Mouse (Mus musculus) T-helper 2 cell (primary cell): ENCODE measurements around the gene Proser1.

Experiments
- in situ Hi-C: fragments of 300-600 bp; cut with MboI, MseI; formaldehyde crosslinking; loops from one replicate; pipeline ENCODE4 v1.15.1; 2025; ENCODE audit warnings: high pct_unique_total_duplicates

The Proser1 gene

DNA sequence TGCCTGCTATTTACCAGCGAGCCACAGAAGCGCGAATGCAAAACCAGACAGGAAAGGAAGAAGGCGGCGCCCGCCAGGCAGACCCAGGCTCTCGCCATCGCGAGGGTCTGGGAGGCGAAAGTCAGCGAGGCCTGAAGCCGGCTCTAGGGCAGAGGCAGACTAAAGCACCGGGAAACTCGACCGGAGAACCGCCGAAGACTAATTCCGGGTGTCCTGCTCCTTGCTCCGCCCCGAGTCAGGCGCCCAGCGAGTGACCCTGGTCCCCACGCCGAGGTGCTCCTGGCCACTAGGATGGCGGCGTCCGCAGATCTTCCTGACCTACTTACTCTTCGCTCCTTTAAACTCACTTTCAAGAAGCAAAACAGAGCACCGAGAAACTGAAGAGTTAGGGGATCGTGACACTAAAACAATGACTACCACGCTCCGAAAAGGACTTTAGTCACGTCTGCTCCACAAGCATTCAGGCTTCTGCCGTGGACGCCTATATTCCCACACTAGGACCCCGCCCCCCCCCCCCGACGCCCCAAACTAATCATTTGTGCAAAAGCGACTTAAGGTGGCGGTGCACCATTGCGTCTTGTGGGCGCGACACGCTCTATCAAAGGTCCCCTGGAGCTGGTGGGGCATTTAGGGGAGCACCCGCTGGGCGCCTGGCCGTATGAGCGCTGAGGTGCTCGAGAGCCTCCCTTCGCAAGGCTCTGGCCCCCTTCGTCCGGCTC, at the start of gene Proser1, which contains the start of gene Nhlrc3:
TSS of gene Proser1 (plus strand) at position 621 of the 719 bp plus-strand sequence.
TSS of gene Nhlrc3 (minus strand) at position 287 of the 719 bp plus-strand sequence.
- in situ Hi-C loops: loop anchor here (25.0 kb wide), 1 partner anchor 1226 kb away; no protein-coding TSS in a partner anchor

DNA sequence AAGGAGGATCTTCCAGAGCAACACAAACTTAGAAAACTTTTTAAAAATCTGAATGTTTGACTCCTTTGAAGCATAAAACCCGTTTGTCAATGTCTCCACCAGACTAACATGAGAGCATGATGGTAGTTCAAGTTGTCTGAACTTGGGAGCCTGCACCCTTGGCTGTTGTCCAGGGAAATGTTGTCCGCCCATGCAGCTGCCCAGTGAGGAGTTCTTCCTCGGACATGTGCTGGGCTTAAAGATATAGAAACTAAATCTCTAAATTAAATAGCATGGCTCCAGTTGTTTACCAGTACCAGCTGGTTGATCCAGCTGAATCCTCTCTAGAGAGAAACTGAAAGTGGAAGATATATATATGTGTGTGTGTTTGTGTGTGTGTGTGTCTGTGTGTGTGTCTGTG, 49.5 kb upstream of the Proser1 start:
- in situ Hi-C loops: no loop called here

- in situ Hi-C loops: no loop called here
Observed at GRCm38 (mm10) chr3:53416036-53416506, 47.4 kb upstream of the Proser1 start.

- in situ Hi-C loops: no loop called here
Observed at GRCm38 (mm10) chr3:53417701-53418100, 45.8 kb upstream of the Proser1 start.

GRCm38 (mm10) chr3:53421656-53422055, 41.8 kb upstream of the Proser1 start:
- in situ Hi-C loops: loop anchor here (10.0 kb wide), 1 partner anchor 1053 kb away; no protein-coding TSS in a partner anchor

DNA sequence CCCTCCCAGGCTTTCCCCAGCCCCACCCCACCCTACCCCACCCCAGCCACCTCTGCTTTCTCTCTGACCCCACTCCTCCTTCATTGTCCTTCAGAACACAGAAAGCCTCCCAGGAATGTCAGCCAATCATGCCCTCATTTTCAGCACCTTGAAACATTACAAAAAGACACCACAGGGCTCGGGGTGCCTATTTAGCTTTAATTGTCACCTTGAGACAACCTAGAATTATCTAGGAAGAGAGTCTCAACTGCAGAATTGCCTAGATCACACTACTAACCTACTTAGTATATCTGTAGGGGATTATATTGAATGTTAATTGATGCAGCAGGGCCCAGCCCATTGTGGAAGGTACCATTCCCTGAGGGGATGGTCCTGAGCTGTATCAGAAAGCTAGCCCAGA, 40.8 kb upstream of the Proser1 start:
- in situ Hi-C loops: loop anchor here (10.0 kb wide), 1 partner anchor 1052 kb away; no protein-coding TSS in a partner anchor

DNA sequence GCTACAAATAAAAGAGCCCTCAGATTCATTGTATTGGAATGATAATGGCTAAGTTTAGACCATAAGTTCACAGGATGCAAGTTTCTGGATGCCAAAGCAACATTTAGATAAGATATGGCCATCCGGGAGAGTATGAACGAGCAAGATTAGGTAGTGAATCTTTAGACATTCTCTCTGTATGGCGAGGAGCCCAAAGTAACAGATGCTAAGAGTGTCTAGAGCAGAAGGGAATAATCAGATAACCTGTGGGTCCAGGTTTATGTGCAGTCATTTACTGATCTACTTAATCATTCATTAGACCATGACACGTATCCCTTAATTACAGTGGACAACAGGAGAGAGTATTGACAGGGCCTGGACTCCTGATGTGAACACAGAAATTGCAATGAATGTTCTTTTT, 39.9 kb upstream of the Proser1 start:
- in situ Hi-C loops: loop anchor here (10.0 kb wide), 1 partner anchor 1051 kb away; no protein-coding TSS in a partner anchor

GRCm38 (mm10) chr3:53434610-53435009, 28.9 kb upstream of the Proser1 start:
- in situ Hi-C loops: no loop called here

DNA sequence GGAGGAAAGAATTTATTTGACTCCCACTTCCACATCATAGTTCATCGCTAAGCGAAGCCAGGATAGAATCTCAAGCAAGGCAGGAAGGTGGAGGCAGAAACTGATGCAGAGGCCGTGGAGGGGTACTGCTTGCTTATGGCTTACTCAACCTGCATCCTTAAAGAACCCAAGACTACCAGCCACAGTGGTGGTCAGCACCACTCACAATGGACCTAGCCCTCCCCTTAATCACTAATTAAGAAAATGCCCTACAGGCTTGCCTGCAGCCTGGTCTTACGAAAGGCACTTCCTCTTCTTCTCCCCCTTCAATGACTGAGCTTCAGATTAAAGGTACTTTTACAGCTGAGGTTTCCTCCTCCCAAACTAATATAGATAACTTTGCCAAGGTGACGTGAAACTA, 26.9 kb upstream of the Proser1 start:
- in situ Hi-C loops: no loop called here

GRCm38 (mm10) chr3:53445540-53445939, 17.9 kb upstream of the Proser1 start:
- in situ Hi-C loops: no loop called here

DNA sequence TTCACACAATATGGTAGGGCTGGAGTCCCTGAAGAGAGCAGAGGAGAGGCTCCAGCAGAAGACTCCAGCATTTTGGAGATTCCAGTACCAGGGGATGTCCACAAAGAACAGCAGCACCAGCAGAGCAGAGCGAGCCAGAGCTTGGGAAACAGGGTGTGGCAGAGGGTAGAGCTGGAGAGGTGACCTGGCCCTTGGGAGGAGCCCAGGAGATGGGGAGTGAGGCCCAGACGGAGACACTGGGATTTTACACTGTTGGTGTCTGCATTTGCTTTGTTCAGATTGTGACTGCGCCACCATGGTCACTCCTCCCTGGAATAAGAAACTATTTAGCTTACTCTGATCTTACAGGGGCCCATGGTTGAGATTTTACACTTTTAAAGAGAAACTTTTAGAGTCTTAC, 16.7 kb upstream of the Proser1 start:
- in situ Hi-C loops: no loop called here

DNA sequence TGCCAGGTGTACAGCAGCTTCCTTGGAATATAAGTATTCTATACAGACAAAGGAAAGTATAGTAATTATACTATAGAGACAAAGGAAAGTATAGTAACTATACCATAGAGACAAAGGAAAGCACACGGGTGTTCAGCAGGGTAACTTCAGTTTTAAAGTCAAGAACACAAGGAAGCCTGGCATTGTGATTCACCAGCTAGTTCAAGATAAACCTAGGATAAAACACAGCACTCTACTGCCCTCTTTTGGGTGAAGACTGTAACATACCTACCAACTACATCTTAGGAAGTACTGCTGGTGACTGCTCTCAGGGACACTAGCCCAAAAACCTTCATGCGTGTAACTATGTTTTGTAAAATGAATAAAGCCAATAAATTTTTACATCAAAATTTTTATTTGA, 15.3 kb upstream of the Proser1 start:
- in situ Hi-C loops: no loop called here

DNA sequence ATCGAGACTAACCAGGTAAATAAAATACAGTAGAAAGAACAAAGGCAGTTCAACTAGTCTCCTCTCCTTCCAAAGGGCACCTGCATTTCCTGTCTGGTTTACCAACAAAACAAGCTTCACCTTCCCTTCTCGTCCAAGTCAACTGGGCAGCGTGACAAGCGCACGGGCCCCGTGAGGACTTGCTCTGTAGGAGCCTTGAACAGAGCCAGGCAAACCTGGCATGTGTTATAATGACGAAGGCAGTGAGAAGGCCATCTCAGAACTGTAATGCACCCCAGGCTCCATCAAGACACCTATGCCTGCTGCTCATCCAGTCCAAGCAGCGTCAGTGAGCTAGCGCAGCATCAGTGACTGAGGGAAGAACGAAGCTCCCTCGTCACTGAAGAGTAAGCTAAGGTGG, 12.8 kb upstream of the Proser1 start:
- in situ Hi-C loops: loop anchor here (5.0 to 25.0 kb wide), 3 partner anchors 418 to 1264 kb away; partner anchors contain the start of gene Gm21958

- in situ Hi-C loops: loop anchor here (5.0 to 25.0 kb wide), 3 partner anchors 420 to 1262 kb away; partner anchors contain the start of gene Gm21958
Observed at GRCm38 (mm10) chr3:53452351-53452750, 11.1 kb upstream of the Proser1 start.

DNA sequence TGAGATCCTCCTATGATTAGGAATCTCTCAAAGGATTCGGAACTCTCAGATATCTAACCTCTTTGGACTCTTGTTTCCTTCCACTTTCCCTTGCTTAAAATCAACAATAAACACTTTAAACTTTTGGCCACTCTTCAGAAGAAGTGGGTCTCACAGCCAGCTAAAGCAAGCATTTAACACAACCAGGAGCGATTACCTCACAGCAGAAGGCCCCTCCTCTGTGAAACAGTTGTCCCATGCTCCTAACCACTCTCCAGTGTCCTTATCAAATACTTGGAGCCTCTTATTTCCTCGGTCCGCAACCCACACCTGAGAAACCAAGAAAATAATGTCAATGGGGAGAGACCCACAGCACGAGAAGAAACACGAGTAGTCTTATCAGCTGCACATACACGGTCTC, 10.1 kb upstream of the Proser1 start:
- in situ Hi-C loops: loop anchor here (5.0 to 25.0 kb wide), 3 partner anchors 421 to 1261 kb away; partner anchors contain the start of gene Gm21958

DNA sequence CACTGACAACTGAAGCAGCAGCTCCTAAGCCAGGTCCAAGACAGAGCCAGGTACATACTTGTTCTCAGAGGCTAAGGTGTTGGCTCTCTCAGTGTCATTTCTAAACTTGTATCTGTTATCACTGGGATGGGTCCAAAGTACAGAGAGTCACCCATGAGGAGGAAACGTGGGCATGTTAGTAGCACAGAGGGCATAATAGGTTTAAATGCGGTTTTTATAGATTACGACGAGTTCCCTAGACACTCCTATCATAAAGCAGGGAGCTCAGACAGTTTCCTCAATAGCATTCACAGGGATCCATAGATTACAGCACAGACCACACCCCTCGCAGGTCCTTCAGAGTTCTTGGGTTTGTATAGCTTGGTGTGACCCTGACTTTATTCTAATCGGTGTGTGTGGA, 9.5 kb upstream of the Proser1 start:
- in situ Hi-C loops: loop anchor here (5.0 to 25.0 kb wide), 3 partner anchors 422 to 1261 kb away; partner anchors contain the start of gene Gm21958

- in situ Hi-C loops: loop anchor here (5.0 to 25.0 kb wide), 3 partner anchors 422 to 1260 kb away; partner anchors contain the start of gene Gm21958
Observed at GRCm38 (mm10) chr3:53454561-53454960, 8.9 kb upstream of the Proser1 start.

- in situ Hi-C loops: loop anchor here (5.0 to 25.0 kb wide), 3 partner anchors 423 to 1260 kb away; partner anchors contain the start of gene Gm21958
Observed at GRCm38 (mm10) chr3:53454984-53455383, 8.5 kb upstream of the Proser1 start.

GRCm38 (mm10) chr3:53457750-53458149, 5.7 kb upstream of the Proser1 start:
- in situ Hi-C loops: loop anchor here (10.0 to 25.0 kb wide), 2 partner anchors 1220 to 1257 kb away; partner anchors contain the start of gene Gm21958

GRCm38 (mm10) chr3:53460106-53460505, 3.4 kb upstream of the Proser1 start:
- in situ Hi-C loops: loop anchor here (25.0 kb wide), 1 partner anchor 1223 kb away; no protein-coding TSS in a partner anchor

GRCm38 (mm10) chr3:53462701-53463045, 793 bp upstream of the Proser1 start:
- in situ Hi-C loops: loop anchor here (25.0 kb wide), 1 partner anchor 1225 kb away; no protein-coding TSS in a partner anchor

- in situ Hi-C loops: loop anchor here (25.0 kb wide), 1 partner anchor 1226 kb away; no protein-coding TSS in a partner anchor
Observed at GRCm38 (mm10) chr3:53463765-53464114, 274 bp downstream of the Proser1 start.
